Mouse (Mus musculus) liver (tissue): ENCODE measurements around the gene Sinhcaf.
"Not testable (repeated sequence)": the region's sequence is repeated elsewhere in the genome, so short reads cannot be mapped to it uniquely, and the experiment has no call there.

Experiments used
- DNase-seq: peaks from one replicate; pipeline ENCODE4 v3.0.0-alpha.2; 2020; ENCODE audit warnings: mixed read lengths

Sinhcaf gene

GRCm38 (mm10) chr6:148945509-148946408 is 508 bp downstream of the Sinhcaf start:
- peak; percentile 50 for DNase-seq

DNA sequence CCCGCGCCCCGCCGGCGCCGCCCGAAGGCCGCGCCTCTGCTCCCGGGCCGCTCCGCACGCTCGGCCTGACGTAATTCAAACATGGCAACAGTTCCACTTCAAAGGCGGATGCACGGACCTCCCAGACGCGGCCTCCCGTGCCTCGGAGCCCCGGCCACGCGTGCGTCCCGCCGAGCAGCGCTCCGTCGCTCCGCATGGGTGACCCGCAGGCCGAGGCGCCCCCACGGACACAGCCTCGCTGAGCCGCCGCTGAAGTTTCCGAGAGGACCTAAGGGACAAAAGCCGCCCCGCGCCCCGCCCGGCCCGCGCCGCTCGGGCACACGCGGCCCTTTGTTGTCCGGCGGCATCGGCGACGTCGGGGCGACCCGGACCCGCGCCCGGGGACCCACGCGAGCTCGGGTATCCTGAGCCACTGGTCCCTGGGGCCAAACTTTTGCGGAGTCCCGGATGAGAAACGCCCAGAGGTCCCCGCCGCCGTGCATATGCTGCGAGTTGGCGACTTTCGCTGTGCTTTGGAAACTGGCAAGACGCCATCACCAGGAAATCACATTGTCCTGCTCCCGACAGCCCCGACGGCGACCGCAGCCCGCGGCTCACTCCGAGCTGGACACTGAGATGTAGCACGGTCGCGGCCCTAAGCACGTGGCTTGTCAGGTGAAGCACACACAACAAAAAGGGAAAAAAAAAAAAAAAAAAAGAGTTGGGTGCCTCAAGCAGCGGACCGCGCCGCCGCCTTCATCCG is 1.3 kb downstream of the Sinhcaf start:
- peak; percentile 79 for DNase-seq

- DNase-seq, result no peak
Observed at GRCm38 (mm10) chr6:148944344-148944766, 1.9 kb downstream of the Sinhcaf start.

- DNase-seq, result peak; percentile 8
Observed at GRCm38 (mm10) chr6:148943695-148944094, 2.6 kb downstream of the Sinhcaf start.

DNA sequence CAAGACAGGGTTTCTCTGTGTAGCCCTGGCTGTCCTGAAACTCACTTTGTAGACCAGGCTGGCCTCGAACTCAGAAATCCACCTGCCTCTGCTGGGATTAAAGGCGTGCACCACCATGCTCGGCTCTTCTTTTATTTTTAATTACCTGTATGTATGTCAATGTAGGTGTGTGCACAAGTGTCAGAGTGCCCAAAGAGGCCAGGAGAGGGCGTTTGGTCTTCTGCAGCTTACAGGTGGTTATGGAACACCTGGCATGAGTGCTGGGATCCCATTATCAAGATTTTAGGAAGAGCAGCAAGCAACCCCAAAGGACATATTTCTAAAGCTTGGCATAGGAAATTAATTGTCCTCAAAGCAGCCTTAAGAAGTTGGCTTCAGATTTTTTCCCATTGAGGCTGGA is 3.9 kb downstream of the Sinhcaf start:
- DNase-seq, result no peak

DNA sequence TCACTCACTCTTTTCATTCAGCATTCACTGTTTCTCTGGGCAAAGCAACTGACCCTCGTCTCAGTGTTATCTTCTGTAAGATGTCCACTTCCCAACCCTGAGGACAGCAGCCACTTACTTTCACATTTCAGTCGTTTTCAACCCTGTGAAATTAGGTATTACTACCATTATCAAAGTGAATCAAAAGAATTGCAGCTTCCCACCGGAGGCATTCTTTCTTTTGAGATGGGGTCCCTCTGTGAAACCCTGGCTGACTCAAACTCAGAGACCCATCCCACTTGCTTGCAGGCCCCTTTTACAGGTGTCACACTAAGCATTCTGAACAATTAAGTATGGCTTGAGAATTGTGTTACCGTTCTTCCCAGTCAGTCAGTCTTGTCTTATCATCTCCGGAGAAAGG is 4.4 kb downstream of the Sinhcaf start:
- no peak for DNase-seq

- DNase-seq, result not testable (repeated sequence)
Observed at GRCm38 (mm10) chr6:148940383-148940782, 5.9 kb downstream of the Sinhcaf start.

DNA sequence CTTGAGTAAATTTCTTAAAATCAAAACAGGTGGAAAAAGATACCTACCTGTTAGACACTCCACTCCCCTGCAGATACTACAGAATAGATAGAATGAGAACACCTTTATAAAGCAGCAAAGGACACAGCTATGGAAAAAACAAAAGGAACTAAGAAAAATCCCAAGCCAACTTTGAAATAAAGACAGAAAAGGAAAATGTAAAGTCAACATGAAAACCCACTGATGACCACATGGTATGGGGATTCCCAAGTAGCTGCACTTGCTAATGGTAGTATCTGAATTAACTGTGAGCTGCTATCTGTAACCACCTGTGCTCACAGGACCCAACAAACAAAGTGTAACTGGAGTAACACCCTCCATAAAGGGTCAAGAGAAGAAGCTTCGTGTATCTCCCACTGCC is 8.6 kb downstream of the Sinhcaf start:
- DNase-seq, result no peak

GRCm38 (mm10) chr6:148934961-148935590 is 11.2 kb downstream of the Sinhcaf start:
- no peak for DNase-seq

GRCm38 (mm10) chr6:148931281-148931680 is 15.0 kb downstream of the Sinhcaf start:
- peak; percentile 59 for DNase-seq

DNA sequence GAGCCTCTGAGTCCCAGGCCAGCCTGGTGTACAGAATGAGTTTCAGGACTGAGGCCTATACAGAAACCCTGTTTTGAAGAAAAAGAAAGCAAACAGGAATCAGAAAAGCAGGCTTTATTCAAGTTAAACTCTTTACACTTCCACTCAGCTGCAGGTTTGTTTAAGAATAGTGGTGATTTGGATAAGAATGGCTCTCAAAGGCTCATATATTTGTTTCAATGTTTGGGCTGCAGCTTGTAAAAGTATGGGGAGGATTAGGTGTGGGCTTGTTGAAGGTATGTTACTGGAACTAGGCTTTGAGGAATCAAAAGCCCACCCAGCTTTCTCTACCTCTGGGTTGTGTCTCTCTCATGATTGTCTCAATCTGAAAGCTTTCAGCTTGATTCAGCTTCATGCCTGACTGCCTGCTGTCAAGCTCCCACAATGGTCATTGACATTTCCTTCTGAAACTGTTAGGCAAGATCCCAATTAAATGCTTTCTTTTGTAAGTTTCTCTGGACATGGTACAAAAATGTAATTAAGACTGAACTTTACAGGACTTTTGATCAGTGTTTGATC is 27.3 kb downstream of the Sinhcaf start:
- no peak for DNase-seq

GRCm38 (mm10) chr6:148917672-148918071 is 28.6 kb downstream of the Sinhcaf start:
- no peak for DNase-seq

- peak; percentile 50 for DNase-seq
Observed at GRCm38 (mm10) chr6:148916817-148917216, 29.4 kb downstream of the Sinhcaf start.

DNA sequence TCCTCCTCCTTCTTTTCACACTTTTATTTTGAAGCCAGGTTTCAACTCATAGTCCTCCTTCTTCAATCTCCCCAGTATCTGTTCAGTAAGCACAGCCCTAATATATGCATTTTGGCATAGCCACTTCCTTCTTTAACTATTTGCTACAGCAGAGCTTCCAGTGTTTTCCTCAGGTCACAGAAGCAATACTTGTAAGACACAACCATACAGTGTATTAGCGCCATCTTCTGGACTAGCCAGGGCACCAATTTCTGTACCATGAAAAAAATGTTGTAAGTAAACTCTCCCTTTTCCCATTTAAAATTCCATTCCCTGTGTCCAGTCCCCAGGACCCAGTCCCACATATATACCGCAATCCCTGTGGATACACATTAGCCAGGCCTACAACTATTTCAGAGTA is 32.3 kb downstream of the Sinhcaf start:
- DNase-seq, result peak; percentile 38

DNA sequence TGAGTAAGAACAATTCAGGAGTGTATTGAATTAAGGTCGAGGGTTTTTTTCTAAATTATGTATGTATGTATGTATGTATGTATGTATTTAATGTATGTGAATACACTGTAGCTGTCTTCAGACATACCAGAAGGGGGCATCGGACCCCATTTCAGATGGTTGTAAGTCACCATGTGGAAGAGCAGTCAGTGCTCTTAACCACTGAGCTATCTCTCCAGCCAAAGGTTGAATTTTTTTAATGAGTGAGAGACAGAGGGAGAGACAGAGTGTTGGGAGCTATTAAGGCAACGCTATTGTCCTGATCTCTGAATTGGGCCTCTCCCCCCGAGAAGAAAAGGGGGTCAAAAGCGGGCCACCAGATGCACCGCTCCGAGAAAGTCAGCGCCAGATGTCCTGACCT is 34.4 kb downstream of the Sinhcaf start:
- DNase-seq, result not testable (repeated sequence)

- DNase-seq, result no peak
Observed at GRCm38 (mm10) chr6:148906958-148907357, 39.3 kb downstream of the Sinhcaf start.

DNA sequence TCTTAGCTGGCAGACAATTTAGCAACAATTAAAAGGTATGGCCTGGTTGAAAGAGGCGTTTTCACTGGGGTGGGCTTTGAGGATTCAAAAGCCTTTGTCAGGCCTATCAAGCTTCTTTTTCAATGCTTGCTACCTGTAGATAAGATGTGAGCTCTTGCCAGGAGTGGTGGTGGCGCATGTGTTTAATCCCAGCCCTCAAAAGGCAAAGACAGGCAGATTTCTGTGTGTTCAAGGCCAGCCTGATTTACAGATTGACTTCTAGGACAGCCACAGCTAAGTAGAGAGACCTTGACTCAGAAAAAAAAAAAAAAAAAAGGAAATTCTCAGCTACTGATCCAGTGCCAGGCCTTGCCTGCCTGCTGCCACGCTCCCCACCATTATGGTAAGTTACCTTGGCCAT is 43.5 kb downstream of the Sinhcaf start:
- DNase-seq, result no peak

DNA sequence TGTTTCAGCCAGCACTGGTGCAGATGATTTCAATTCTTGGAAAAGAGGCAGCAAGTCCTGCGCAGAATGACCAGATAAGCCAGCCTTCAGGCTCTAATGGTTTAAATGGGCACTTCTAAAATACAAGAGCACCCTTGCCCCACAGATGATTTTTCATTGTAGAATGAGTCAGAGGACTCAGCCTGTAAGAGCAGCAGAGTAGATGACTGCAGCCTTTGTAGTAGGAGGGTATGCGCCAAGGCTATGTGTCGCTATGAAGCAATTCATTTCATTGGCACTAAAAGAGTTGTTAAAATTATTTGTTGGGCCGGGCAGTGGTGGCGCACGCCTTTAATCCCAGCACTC is 49.8 kb downstream of the Sinhcaf start:
- DNase-seq, result no peak

- peak; percentile 94 for DNase-seq
Observed at GRCm38 (mm10) chr6:148895773-148896506, 50.3 kb downstream of the Sinhcaf start, which contains the start of gene Caprin2. Gene Caprin2, minus strand, starts transcription at chr6:148896237.

DNA sequence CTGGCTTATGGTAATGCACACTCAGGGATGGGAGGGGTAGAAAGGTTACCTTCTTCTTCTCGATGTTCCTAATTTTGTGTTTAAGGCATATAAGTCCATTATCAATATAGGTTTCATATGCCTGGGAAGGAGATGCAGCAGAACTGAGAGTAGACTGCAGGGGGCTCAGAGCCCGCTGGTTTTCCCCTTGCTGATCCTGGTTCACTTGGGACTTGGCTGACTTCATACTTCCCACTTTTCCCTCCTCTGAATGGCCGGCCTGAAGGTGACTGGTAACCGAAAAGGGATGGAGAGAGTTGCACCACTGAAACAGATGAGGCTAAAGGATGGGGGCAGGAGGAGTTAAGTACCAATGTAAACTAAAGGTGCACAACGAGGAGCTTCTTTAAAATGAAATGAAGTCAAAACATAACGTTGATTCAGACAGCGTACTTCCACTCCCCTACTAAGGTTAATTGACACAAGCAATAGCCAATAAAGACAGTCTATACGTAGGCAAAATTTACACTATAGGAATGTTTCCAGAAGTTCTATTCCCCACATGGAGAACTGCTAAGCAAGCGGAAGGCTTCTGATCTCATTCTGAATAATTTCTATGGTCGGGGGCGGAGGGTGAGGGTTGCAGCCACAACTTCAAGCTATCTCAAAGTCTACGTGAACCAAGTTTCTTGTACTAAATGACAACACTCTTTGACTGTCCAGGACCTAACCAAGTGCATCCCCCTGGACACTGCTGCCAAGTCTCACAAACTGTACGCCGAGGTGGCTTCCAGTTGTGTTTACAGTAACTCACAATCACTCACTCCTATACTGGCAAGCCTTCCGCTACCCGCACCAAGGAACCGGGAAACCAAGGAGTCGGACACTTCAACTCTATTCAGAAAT is 51.1 kb downstream of the Sinhcaf start:
- peak; percentile 6 for DNase-seq

- no peak for DNase-seq
Observed at GRCm38 (mm10) chr6:148873911-148874310, 72.4 kb downstream of the Sinhcaf start.
